Mouse (Mus musculus): ENCODE measurements around the gene Cpt1c. TPM values are rescaled to one million over a fixed set of nuclear protein-coding genes. Genes with fewer than 3 reads are reported as not detected.

Gene Cpt1c
- polyA plus RNA-seq, 1 experiment from 2014 or later, result 22.4 TPM

DNA sequence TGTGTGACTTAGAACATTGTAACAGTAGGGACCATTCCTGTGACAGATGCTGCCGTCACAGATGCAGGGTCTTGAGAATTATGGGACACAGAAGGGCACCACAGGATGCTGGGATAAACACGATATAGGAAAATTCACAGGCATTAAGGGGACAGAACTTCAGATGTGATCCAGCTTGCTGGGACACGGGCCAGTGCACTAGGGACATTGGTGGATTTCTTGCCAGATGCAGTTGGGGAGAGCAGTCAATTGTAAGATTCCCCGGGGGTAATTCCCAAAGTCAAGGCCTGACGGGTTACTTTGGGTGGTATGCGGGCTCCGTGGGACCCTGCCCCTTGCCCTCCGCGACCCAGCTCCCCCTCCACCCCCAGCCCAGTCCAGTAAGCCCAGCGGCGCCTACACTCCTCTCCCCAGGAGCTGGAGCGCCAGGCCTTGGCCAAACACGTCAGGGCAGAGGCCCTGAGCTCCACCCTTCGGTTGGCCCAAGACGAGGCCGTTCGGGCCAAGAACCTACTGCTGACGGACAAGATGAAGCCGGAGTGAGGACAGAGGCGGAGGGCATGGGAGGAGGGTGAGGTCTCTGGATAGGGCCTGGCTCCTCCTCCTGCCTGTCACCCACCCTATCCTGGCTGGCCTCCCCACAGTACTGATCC is 17.3 kb downstream of the Cpt1c start:
- no peak overlapping the region for H3K9ac ChIP-seq (replicated peaks; ENCODE audit: low read length)
- no peak for ATAC-seq (ENCODE audit: low FRiP score, low TSS enrichment)
- H3K27ac ChIP-seq (ENCODE audit: low read length), result no peak overlapping the region
- WGBS, result 59% methylated on average over 20 of the region's 20 CpGs
- no peaks in the 10 kb centered on the region for H3K9me3 ChIP-seq (ENCODE audit: low read length)
- H3K27me3 ChIP-seq (ENCODE audit: insufficient read depth, low read length), result no peaks in the 10 kb centered on the region
- H3K4me3 ChIP-seq (ENCODE audit: low read length), result no peak overlapping the region
- H3K4me1 ChIP-seq (ENCODE audit: insufficient read depth, low read length), result peaks cover 10% of the 10 kb centered on the region
- H3K4me2 ChIP-seq (replicated peaks; ENCODE audit: low read depth, low read length), result no peak overlapping the region
- H3K36me3 ChIP-seq (ENCODE audit: insufficient read depth, low read length), result no peaks in the 10 kb centered on the region

DNA sequence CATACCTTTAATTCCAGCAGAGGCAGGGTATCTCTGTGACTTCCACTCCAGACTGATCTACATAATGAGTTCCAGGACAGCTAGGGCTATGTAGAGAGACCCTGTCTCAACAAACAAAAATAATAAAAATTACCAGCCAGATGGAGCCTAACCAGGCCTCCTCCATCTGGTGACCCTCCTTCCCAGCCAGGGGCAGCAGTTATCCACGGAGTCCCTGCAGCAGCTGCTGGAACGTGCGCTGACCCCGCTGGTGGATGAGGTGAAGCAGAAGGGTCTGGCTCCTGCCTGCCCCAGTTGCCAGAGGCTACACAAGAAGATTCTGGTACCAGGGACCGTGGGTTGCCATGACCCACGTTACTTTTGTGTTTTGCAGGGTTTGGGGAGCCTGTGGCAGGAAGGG is 18.4 kb downstream of the Cpt1c start:
- no peak overlapping the region for H3K9ac ChIP-seq (replicated peaks; ENCODE audit: low read length)
- H3K27ac ChIP-seq (ENCODE audit: low read length), result no peak overlapping the region
- no peak for ATAC-seq (ENCODE audit: low FRiP score, low TSS enrichment)
- no peaks in the 10 kb centered on the region for H3K9me3 ChIP-seq (ENCODE audit: low read length)
- H3K4me2 ChIP-seq (replicated peaks; ENCODE audit: low read depth, low read length), result no peak overlapping the region
- WGBS, result 53% methylated on average over 6 of the region's 6 CpGs
- peaks cover 5% of the 10 kb centered on the region; the same call in 1 of the 2 replicates for H3K27me3 ChIP-seq (ENCODE audit: insufficient read depth, low read length)
- H3K36me3 ChIP-seq (ENCODE audit: insufficient read depth, low read length), result no peaks in the 10 kb centered on the region
- no peak overlapping the region for H3K4me3 ChIP-seq (ENCODE audit: low read length)
- H3K4me1 ChIP-seq (ENCODE audit: insufficient read depth, low read length), result peaks cover 20% of the 10 kb centered on the region

DNA sequence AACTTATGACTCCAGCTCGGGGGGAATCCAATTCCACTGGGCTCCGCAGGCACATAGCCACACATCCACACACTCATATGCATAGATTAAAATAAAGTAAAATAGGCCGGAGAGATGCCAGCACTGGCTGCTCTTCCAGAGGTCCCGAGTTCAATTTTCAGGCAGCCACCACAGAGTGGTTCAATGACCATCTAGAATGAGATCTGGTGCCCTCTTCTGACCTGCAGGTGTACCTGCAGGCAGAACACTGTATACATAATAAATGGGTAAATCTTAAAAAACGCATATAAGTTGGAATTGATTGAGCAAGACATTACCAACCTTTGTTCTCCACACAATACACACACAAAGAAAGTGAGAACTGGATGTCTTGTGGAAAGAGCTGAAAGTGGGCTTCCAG is 19.0 kb downstream of the Cpt1c start:
- Histone ChIP-seq H3K27me3 (ENCODE audit: insufficient read depth, low read length) (peaks cover 11% of the 10 kb centered on the region), H3K9ac (replicated peaks; ENCODE audit: low read length) (no peak overlapping the region), H3K36me3 (ENCODE audit: insufficient read depth, low read length) (no peaks in the 10 kb centered on the region), H3K4me2 (replicated peaks; ENCODE audit: low read depth, low read length) (no peak overlapping the region), H3K4me1 (ENCODE audit: insufficient read depth, low read length) (peaks cover 21% of the 10 kb centered on the region), H3K27ac (ENCODE audit: low read length) (no peak overlapping the region), H3K9me3 (ENCODE audit: low read length) (no peaks in the 10 kb centered on the region), H3K4me3 (ENCODE audit: low read length) (no peak overlapping the region)
- WGBS, result 49% methylated on average over 5 of the region's 5 CpGs
- ATAC-seq (ENCODE audit: low FRiP score, low TSS enrichment), result no peak

DNA sequence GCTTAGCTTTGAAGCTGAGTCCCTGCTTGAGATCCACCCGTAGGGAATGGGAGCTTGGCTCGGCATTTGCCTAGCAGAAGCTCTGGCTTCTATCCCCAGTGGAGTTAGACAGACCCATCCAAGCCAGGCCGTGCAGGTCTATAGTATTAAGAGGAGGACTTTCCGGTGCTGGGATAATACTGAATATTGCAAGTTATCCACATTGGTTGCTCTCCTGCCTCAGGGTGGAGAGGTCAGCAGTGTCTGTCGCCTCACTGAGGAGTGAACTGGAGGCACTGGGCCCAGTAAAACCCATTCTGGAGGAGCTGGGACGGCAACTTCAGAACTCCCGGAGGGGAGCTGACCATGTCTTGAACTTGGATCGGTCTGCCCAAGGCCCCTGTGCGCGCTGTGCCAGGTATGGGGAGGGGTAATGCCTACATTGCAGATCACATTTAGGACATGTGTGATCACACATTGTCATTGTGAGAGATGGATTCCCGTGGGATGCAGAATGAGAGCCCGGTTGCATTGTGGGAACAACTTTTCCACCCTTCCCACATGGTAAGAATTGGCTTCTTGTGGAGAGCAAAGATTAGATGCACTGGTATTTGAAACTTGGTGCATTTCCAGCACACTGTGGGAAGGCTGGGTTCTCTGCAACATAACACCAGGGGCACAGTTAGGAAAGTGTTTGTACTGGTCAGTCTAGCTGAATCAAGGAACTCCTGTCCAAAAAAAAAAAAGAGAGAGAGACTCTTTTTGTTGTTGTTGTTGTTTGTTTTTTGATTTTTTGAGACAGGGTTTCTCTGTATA is 20.4 kb downstream of the Cpt1c start:
- ATAC-seq (ENCODE audit: low FRiP score, low TSS enrichment), result no peak
- WGBS, result 79% methylated on average over 12 of the region's 12 CpGs

GRCm38 (mm10) chr7:44953561-44953960 is 21.1 kb downstream of the Cpt1c start:
- no peak overlapping the region for H3K9ac ChIP-seq (replicated peaks; ENCODE audit: low read length)
- H3K27ac ChIP-seq (ENCODE audit: low read length), result no peak overlapping the region
- H3K9me3 ChIP-seq (ENCODE audit: low read length), result no peaks in the 10 kb centered on the region
- no peaks in the 10 kb centered on the region for H3K36me3 ChIP-seq (ENCODE audit: insufficient read depth, low read length)
- no peak overlapping the region for H3K4me3 ChIP-seq (ENCODE audit: low read length)
- peaks cover 25% of the 10 kb centered on the region for H3K27me3 ChIP-seq (ENCODE audit: insufficient read depth, low read length)
- H3K4me2 ChIP-seq (replicated peaks; ENCODE audit: low read depth, low read length), result no peak overlapping the region
- ATAC-seq (ENCODE audit: low FRiP score, low TSS enrichment), result no peak
- 62% methylated on average over 13 of the region's 14 CpGs for WGBS
- H3K4me1 ChIP-seq (ENCODE audit: insufficient read depth, low read length), result peaks cover 21% of the 10 kb centered on the region

More for the DNA sequence above, 20.4 kb downstream of the Cpt1c start:
- Histone ChIP-seq H3K4me3 (ENCODE audit: low read length) (no peak overlapping the region), H3K27me3 (ENCODE audit: insufficient read depth, low read length) (peaks cover 23% of the 10 kb centered on the region), H3K27ac (ENCODE audit: low read length) (no peak overlapping the region), H3K9ac (replicated peaks; ENCODE audit: low read length) (no peak overlapping the region), H3K4me2 (replicated peaks; ENCODE audit: low read depth, low read length) (no peak overlapping the region), H3K4me1 (ENCODE audit: insufficient read depth, low read length) (peaks cover 21% of the 10 kb centered on the region), H3K36me3 (ENCODE audit: insufficient read depth, low read length) (no peaks in the 10 kb centered on the region), H3K9me3 (ENCODE audit: low read length) (no peaks in the 10 kb centered on the region)

DNA sequence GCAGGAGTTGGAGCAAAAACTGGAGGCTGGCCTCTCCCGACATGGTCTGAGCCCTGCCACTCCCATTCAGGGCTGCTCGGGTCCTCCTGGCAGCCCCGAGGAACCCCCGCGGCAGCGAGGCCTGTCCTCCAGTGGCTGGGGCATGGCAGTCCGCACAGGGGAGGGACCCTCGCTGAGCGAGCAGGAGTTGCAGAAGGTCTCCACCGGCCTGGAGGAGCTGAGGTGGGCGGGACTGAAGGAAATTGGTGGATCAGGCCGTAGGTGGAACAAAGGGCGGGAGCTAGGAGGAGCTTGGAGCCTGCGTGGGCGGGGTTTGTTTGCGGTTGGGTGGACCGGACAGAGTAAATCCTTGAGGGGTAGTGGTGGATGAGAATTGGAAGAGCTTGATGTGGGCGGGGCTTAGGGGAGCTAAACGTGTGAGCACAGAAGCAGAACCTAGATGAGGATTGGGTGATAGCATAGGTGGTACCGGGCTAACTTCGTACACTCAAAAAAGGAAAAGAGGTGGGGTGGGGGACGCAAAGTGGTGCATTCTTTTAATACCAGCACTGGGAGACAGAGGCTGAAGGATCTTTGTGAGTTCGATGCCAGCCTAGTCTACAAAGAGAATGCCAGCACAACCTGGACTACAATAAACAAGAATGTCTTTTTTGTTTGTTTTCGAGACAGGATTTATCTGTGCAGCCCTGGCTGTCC is 21.9 kb downstream of the Cpt1c start:
- peak; percentile 93 for ATAC-seq (ENCODE audit: low FRiP score, low TSS enrichment)
- H3K27ac ChIP-seq (ENCODE audit: low read length), result peak overlapping the region; percentile 84
- peak overlapping the region; percentile 95 for H3K4me2 ChIP-seq (replicated peaks; ENCODE audit: low read depth, low read length)
- H3K9ac ChIP-seq (replicated peaks; ENCODE audit: low read length), result peak overlapping the region; percentile 75
- peak overlapping the region; percentile 65 for H3K4me3 ChIP-seq (ENCODE audit: low read length)
- 7% methylated on average over 24 of the region's 24 CpGs for WGBS
- H3K4me1 ChIP-seq (ENCODE audit: insufficient read depth, low read length), result peaks cover 21% of the 10 kb centered on the region
- no peaks in the 10 kb centered on the region for H3K36me3 ChIP-seq (ENCODE audit: insufficient read depth, low read length)
- H3K27me3 ChIP-seq (ENCODE audit: insufficient read depth, low read length), result peaks cover 27% of the 10 kb centered on the region
- H3K9me3 ChIP-seq (ENCODE audit: low read length), result no peaks in the 10 kb centered on the region

- under 1% methylated on average over 10 of the region's 10 CpGs for WGBS
- peaks cover 14% of the 10 kb centered on the region for H3K4me1 ChIP-seq (ENCODE audit: insufficient read depth, low read length)
- H3K36me3 ChIP-seq (ENCODE audit: insufficient read depth, low read length), result no peaks in the 10 kb centered on the region
- peak overlapping the region; percentile 65 for H3K4me3 ChIP-seq (ENCODE audit: low read length)
- peak overlapping the region; percentile 84 for H3K27ac ChIP-seq (ENCODE audit: low read length)
- H3K9ac ChIP-seq (replicated peaks; ENCODE audit: low read length), result peak overlapping the region; percentile 75
- H3K4me2 ChIP-seq (replicated peaks; ENCODE audit: low read depth, low read length), result peak overlapping the region; percentile 95
- H3K9me3 ChIP-seq (ENCODE audit: low read length), result no peaks in the 10 kb centered on the region
- peak; percentile 91 for ATAC-seq (ENCODE audit: low FRiP score, low TSS enrichment)
- H3K27me3 ChIP-seq (ENCODE audit: insufficient read depth, low read length), result peaks cover 29% of the 10 kb centered on the region
These were observed 22.7 kb downstream of the Cpt1c start for GRCm38 (mm10) chr7:44951960-44952359.

DNA sequence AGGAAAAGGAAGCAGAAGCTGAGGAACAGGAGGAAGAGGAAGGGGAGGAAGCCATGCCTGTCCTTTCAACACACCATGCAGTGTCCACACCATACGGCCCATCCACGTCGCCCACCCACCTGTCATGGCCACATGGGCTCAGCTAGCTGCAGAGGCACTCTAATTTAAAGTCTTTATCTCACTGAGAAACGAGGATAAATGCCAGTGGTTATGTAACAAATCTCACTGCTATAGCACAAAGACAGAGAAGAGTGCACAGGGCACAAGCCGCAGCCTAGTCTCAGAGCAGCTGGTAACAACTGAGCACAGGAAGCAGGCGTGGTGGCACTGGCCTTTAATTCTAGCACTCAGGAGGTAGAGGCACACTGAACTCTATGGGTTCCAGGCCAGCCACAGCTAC is 24.7 kb downstream of the Cpt1c start:
- no peak overlapping the region for H3K9ac ChIP-seq (replicated peaks; ENCODE audit: low read length)
- WGBS, result 69% methylated on average over 6 of the region's 6 CpGs
- H3K27ac ChIP-seq (ENCODE audit: low read length), result no peak overlapping the region
- H3K9me3 ChIP-seq (ENCODE audit: low read length), result no peaks in the 10 kb centered on the region
- no peak overlapping the region for H3K4me2 ChIP-seq (replicated peaks; ENCODE audit: low read depth, low read length)
- no peaks in the 10 kb centered on the region for H3K36me3 ChIP-seq (ENCODE audit: insufficient read depth, low read length)
- no peak for ATAC-seq (ENCODE audit: low FRiP score, low TSS enrichment)
- no peak overlapping the region for H3K4me3 ChIP-seq (ENCODE audit: low read length)
- H3K4me1 ChIP-seq (ENCODE audit: insufficient read depth, low read length), result peaks cover 13% of the 10 kb centered on the region
- H3K27me3 ChIP-seq (ENCODE audit: insufficient read depth, low read length), result peaks cover 29% of the 10 kb centered on the region

GRCm38 (mm10) chr7:44942904-44943303 is 31.7 kb downstream of the Cpt1c start, which contains the start of gene Tsks:
Gene Tsks, plus strand, starts transcription at chr7:44943204.
- Histone ChIP-seq H3K27me3 (ENCODE audit: insufficient read depth, low read length) (0 out of 2 replicates have a peak, but pooled peaks cover 2% of the 10 kb centered on the region), H3K36me3 (ENCODE audit: insufficient read depth, low read length) (no peaks in the 10 kb centered on the region), H3K27ac (ENCODE audit: low read length) (no peak within 1 kb of the TSS), H3K9me3 (ENCODE audit: low read length) (no peaks in the 10 kb centered on the region), H3K4me3 (ENCODE audit: low read length) (no peak within 1 kb of the TSS), H3K4me2 (replicated peaks; ENCODE audit: low read depth, low read length) (no peak within 1 kb of the TSS), H3K9ac (replicated peaks; ENCODE audit: low read length) (no peak within 1 kb of the TSS), H3K4me1 (ENCODE audit: insufficient read depth, low read length) (no peaks in the 10 kb centered on the region)
- 69% methylated on average over 7 of the region's 7 CpGs for WGBS
- ATAC-seq (ENCODE audit: low FRiP score, low TSS enrichment), result no peak
